Mouse (Mus musculus) urinary bladder, postnatal 36 days (tissue): ENCODE results near the gene Hist1h2bh.
"Not testable (repeated sequence)": the region's sequence is repeated elsewhere in the genome, so short reads cannot be mapped to it uniquely, and the experiment has no call there.

ENCODE experiments used
- DNase-seq, 2 experiments: peaks; one replicate each; pipeline ENCODE4 v3.0.0; 2022; ENCODE audit warnings: low spot score in 2 of 2, mixed read lengths in 1 of 2

Gene Hist1h2bh

GRCm38 (mm10) chr13:23573898-23574524 lies 30.8 kb upstream of the Hist1h2bh start, which contains the start of the genes Hist1h2bf and Hist1h2ad:
Hist1h2bf (minus strand) TSS chr13:23574196.
Hist1h2ad (plus strand) TSS chr13:23574381.
- DNase-seq = peak; percentile 66 to 86

- not testable (repeated sequence) for DNase-seq
Measured at GRCm38 (mm10) chr13:23573034-23573897, 30.1 kb upstream of the Hist1h2bh start.

DNA sequence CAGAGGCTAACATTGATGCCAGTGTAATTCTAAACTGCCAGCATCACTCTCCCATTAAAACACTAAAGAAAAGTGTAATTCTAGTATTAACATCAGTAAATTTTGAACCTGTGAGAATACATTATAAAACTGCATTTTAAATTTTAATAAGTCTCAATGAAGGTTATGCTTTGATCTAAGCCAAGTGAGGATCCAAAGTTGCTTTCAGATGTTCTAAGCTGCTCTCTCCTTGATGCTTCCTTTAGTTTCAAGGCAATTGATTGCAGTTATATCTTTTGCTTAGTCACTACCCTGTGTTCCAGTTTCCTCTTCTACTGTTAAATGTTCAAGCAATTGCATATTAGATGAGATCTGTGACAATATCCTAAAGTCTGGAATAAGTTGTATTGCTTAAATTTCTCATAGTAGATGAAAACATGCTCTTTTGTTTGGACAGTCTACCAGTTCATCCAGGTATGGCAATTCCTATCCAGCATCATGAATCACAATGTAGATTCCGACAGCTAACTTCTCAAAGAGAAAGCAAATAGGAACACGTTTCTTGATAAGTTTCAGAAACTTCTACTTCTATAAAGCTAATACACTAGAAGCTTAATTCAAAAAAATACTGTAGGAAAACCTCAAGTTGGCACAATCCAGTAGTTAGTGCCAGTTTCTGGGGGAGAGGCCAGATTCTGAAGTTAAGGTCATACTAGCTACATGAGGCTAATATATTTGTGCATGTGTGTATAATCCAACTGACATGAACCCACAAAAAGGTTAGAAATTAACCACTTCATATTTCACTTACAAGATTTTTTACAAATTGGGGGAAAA lies 29.2 kb upstream of the Hist1h2bh start:
- DNase-seq = no peak

DNA sequence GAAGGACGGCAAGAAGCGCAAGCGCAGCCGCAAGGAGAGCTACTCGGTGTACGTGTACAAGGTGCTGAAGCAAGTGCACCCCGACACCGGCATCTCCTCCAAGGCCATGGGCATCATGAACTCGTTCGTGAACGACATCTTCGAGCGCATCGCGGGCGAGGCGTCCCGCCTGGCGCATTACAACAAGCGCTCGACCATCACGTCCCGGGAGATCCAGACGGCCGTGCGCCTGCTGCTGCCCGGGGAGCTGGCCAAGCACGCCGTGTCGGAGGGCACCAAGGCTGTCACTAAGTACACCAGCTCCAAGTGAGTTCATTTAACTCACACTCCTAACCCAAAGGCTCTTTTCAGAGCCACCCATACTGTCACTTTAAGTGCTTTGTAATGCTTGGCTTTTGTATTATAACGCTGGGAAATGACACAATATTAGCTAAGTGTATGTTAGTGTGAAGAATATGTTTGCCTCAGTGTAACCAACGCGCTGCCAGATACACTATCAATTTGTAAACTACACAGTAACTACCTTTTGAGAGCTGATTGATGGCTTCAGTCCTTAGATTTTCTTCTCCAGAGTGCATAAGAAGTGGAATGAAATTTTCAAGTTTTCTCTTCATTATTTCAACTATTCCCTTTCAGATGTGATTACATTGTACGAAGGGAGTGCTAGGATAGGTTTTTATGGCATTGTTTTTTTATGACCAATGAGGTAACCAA lies 28.5 kb upstream of the Hist1h2bh start:
- DNase-seq = not testable (repeated sequence)

DNA sequence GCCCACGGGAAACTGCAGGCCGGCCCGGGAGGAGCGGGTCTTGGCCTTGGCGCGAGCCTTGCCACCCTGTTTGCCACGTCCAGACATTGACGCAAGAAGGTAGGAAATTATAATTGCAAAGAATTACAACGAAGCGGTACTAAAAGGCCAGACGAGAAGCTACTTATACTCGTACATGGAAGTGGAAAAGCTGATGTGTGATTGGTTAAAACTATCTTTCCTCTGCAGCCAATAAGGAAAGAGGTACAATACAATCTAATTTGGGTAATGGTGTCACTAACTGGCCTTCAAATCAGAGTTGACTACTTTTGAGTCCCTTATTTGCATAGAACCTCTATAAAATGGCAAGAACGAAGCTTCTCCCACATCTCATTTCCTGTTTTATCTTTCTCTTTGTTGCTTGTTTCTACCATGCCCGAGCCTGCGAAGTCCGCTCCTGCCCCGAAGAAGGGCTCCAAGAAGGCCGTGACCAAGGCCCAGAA lies 27.9 kb upstream of the Hist1h2bh start, which contains the start of the genes Hist1h2ae and Hist1h2bg:
Hist1h2ae (minus strand) TSS at position 199 of the 482 bp plus-strand sequence.
Hist1h2bg (plus strand) TSS at position 375 of the 482 bp plus-strand sequence.
- peak in 1 of 2 experiments; percentile 54 for DNase-seq

DNA sequence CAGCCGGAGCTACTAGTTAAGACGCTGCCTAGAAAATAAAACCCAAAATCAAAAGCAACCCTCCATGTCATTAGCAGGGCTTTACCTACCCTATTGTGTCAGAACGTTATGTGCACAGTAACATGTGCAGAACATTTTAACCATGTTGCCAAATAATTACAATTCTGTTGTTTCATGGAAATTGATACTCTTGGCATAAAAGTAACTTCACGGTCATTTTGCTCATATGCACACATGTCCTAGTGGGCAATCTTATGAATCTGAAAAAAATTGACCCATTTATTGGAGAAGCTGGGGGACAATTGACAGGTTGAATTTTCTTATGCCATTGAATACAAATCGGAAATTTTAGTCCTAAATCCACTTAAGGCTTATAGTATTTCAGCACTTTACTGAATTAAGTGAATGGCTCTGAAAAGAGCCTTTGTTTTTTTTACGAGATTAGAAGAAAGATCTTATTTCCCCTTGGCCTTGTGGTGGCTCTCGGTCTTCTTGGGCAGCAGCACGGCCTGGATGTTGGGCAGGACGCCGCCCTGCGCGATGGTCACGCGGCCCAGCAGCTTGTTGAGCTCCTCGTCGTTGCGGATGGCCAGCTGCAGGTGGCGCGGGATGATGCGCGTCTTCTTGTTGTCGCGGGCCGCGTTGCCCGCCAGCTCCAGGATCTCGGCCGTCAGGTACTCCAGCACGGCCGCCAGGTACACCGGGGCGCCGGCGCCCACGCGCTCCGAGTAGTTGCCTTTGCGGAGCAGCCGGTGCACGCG lies 27.2 kb upstream of the Hist1h2bh start:
- not testable (repeated sequence) for DNase-seq

- no peak for DNase-seq
Measured at GRCm38 (mm10) chr13:23564482-23564881, 21.3 kb upstream of the Hist1h2bh start.

DNA sequence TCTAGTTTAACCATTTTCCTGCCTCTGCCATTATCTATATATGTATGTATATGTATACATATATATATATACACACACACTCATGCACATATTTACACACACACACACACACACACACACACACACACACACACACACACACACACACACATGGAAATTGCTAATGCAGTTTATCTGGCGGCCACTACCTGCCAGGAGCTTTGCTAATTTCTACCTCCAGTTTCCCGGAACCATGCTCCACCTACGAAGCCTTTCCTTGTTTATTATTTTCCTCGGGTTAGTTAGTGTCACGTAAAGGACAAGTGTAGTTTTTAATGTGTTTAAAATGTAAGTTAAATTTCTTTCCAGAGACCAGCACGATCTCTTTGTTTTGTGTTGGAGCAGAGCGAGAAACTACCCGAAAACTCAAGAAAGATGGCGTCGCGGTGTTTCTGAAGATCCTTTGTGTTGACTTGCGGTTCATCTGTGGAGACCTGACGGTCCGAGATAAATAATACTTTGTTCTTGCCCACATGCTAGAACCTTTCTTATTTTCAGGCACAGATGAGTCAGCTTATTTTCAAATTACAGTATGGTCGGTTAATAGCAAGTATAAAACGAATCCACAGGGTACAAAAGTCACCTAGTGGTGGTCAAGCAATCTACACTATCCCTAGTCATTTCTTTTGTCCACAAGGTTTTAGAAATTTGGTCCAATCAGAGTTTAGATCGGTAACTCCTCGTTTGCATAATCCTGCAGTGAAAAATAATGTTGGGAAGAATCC lies 19.7 kb upstream of the Hist1h2bh start:
- DNase-seq = no peak

- DNase-seq = peak; percentile 90 to 94
Measured at GRCm38 (mm10) chr13:23561883-23562659, 18.9 kb upstream of the Hist1h2bh start, which contains the start of gene Hist1h3e. Hist1h3e (minus strand) TSS chr13:23562369.

DNA sequence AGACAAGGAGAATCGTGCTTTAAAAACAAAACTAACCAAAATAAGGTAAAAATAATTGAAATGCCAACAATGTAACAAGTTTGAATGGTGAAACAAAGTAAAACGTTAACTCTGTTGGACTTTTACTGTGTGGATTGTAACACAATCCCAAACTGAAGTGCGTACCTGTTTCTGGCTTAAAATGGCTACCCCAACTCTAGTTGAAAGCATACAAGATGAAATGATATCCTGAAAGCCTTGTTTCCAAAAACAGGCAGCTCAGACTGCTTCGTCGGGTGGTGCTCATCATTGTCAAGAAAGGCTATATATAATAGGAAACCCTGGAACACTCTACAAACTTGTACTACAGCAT lies 18.3 kb upstream of the Hist1h2bh start:
- not testable (repeated sequence) for DNase-seq

- not testable (repeated sequence) for DNase-seq
Measured at GRCm38 (mm10) chr13:23560699-23561098, 17.5 kb upstream of the Hist1h2bh start.

DNA sequence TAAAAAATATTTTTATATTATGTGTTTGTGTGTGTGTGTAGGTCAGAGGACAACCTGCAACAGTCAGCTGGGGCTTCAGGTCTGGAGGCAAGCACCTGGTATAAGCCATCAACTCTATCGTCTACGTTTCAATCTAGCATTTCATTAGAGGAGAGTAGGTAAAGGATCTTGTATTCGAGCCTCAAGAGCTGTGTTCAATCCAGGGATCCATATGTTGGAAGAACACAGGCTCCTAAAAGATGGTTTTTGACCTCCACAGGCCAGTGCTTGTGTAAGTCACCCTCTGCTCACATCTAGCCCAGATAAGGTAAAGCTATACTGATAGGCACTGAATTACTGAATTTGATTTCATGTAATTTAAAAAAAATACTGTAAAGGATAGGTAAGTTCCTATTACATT lies 13.7 kb upstream of the Hist1h2bh start:
- no peak for DNase-seq

DNA sequence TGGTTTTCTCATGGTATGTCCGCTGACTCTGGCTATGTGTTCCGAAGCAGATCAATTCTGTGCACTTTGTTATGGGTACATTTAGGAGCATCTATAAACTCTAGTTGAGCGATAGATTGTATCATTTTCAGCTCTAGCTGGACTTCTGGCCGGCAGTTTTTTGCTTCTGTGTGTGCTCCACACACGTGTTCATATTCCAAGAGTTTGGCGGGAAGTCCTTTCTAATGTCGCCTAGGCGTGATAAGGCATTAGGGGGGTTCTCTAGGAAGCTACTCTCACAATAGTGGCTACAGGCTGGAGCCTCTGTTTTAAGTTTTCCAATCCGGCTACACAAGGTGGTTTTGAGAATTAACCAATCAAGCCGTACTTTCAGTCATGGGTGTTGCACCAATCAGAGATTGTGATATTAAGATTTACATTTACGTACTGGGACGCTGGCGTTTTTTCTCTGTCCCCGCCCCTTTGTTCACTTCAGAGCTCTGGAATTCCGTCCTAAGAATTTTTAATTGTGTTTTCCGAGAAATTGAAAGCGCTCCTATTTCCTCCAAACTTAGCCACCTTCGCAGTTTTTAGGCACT lies 12.7 kb upstream of the Hist1h2bh start:
- DNase-seq = peak; percentile 49 to 56

- peak; percentile 69 to 79 for DNase-seq
Measured at GRCm38 (mm10) chr13:23554925-23555838, 12.0 kb upstream of the Hist1h2bh start.

- no peak for DNase-seq
Measured at GRCm38 (mm10) chr13:23554393-23554792, 11.2 kb upstream of the Hist1h2bh start.

DNA sequence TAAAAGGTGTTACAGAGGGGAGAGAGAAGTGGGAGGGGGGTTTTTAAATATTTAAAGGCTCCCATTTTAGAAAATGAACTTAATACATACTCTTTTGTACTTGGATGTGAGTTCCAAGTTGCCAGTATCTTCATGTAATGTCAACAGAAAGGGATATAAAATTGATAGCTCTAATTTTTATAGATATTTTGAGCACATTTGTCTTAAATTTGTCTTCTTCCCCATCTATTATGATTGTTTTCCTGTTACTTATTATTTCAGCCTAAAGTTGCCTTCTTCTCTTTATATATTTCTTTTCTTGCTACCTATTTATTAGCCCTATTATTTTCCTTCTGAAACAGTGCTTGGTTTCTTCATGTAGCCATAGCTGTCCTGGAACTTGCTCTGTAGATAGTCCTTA lies 9.8 kb upstream of the Hist1h2bh start, which contains the start of gene Hist1h1d:
Hist1h1d (plus strand) TSS at position 301 of the 400 bp plus-strand sequence.
- no peak for DNase-seq
